Mouse (Mus musculus): Measurements from ENCODE around the gene Parpbp. TPM values are rescaled to one million over a fixed set of nuclear protein-coding genes. Genes with fewer than 3 reads are reported as not detected.

The Parpbp gene
- polyA plus RNA-seq (2016; fragmentation: Nextera tagmentation; extraction: Ambion mirVana), result 14.7 and 15.0 TPM in 2 replicates

DNA sequence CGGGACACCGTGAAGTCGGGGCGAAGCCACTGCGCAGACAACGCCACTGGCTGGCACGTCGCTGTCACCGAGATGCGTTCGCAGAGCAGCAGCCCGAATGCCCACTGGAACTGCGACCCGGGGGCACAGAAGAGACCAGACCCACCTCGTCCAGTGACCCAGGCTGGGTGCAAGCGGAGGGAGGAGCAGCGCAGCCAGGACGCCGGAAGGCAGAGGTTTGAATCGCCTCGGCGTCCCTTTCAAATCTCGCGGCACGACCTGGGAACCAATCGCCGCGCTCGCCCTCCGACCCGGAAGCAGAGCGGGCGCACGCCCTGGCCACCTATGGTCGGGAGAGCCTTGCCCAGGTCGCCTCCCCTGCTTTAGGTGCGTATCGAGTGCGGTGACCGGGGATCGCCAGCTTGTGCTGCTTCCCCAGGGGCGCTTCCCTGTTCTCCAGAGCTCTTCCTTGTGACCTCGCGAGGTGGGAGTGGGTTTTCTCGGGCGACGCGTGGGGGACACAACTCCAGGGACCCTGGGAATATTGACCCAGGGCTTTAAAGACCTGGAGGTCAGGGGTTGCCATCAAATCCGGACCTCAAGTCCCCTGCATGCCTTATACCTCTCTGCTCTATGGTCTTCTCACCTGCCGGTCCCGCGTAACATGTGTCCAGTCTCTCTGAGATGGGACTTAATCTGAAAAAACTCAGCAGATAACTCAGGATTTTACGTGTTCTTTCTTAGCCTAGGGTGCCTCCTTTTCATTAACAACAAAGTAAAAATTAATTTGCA, at the start of gene Parpbp, which contains the start of gene Nup37:
TSS of gene Parpbp (minus strand) at position 235 of the 771 bp plus-strand sequence.
TSS of gene Nup37 (plus strand) at position 286 of the 771 bp plus-strand sequence.
- no peaks in the 10 kb centered on the region for H3K27me3 ChIP-seq
- no peak within 1 kb of the TSS for H3K27ac ChIP-seq
- H3K9ac ChIP-seq, result peak within 1 kb of the TSS; percentile 74
- ATAC-seq (ENCODE audit: insufficient number of reproducible peaks, insufficient read depth, low FRiP score, low TSS enrichment), result peak; percentile 85
- H3K4me1 ChIP-seq, result peaks cover 20% of the 10 kb centered on the region
- H3K9me3 ChIP-seq, result no peaks in the 10 kb centered on the region
- WGBS, result 1% methylated on average over 53 of the region's 53 CpGs
- H3K36me3 ChIP-seq, result peaks cover 25% of the 10 kb centered on the region
- H3K4me2 ChIP-seq (replicated peaks), result peak within 1 kb of the TSS; percentile 75
- H3K4me3 ChIP-seq, result peak within 1 kb of the TSS; percentile 82

DNA sequence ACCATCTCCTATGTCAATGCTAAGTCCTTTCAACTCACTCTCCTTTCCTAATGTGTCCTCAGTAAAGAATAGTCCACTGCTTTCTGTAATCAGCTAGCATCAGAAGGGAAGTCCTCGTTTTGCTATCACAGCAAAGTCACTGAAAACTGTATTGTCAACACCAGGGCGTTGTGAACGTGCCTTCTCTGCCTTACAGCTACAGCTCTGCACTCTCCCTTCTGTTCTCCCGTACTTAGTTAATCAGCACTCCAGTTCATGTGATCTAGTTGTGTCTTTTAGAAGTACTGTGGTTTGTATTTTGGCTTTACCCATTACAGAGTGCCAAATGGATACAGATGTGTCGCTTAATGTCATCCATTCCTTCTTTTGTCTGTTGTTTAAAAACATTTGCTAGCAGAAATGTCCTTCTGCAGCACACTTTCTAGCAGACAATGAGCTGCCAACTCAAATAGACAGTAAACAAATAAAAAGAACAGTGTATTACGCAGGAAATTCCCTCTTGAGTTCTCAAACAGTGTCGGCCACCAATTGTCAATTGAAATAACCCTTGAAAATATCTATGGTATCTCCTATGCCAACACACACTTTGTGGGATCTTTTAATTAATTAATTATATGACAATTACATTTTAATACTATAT, 20.8 kb upstream of the Parpbp start:
- H3K9me3 ChIP-seq, result no peaks in the 10 kb centered on the region
- H3K4me2 ChIP-seq (replicated peaks), result no peak overlapping the region
- no peak for ATAC-seq (ENCODE audit: insufficient number of reproducible peaks, insufficient read depth, low FRiP score, low TSS enrichment)
- no peaks in the 10 kb centered on the region for H3K27me3 ChIP-seq
- WGBS, result 79% methylated on average over 7 of the region's 7 CpGs
- peaks cover 10% of the 10 kb centered on the region for H3K36me3 ChIP-seq
- no peak overlapping the region for H3K27ac ChIP-seq
- no peaks in the 10 kb centered on the region for H3K4me1 ChIP-seq
- no peak overlapping the region for H3K9ac ChIP-seq
- no peak overlapping the region for H3K4me3 ChIP-seq

GRCm38 (mm10) chr10:88166158-88166557, 19.4 kb upstream of the Parpbp start:
- no peaks in the 10 kb centered on the region for H3K4me1 ChIP-seq
- no peaks in the 10 kb centered on the region for H3K27me3 ChIP-seq
- no peak overlapping the region for H3K4me2 ChIP-seq (replicated peaks)
- no peak overlapping the region for H3K27ac ChIP-seq
- H3K36me3 ChIP-seq, result peaks cover 16% of the 10 kb centered on the region
- WGBS, result 92% methylated on average over 3 of the region's 3 CpGs
- no peak overlapping the region for H3K4me3 ChIP-seq
- no peak overlapping the region for H3K9ac ChIP-seq
- ATAC-seq (ENCODE audit: insufficient number of reproducible peaks, insufficient read depth, low FRiP score, low TSS enrichment), result no peak
- H3K9me3 ChIP-seq, result no peaks in the 10 kb centered on the region

DNA sequence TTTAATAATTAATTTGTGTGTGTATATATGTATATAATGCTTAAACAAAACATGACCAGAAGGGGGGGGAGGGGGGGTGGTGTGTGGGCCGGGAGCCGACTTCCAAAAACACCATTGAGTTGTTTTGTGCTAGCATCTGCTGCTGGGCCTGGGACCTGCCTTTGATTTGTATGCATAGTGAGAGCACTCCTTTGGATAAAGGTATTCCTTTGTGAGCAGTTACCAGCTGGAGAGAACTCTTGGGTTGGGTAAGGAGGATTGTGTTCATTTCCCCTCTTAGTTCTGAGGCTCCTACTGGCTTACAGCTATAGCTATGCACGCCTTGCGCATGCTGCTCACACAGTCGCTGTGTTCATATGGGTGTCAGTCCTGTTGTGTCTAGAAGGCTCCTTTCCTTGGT, 15.9 kb upstream of the Parpbp start:
- Histone ChIP-seq H3K27me3 (no peaks in the 10 kb centered on the region), H3K4me2 (replicated peaks) (no peak overlapping the region), H3K9ac (no peak overlapping the region), H3K4me3 (no peak overlapping the region), H3K36me3 (peaks cover 29% of the 10 kb centered on the region), H3K4me1 (no peaks in the 10 kb centered on the region), H3K27ac (no peak overlapping the region), H3K9me3 (no peaks in the 10 kb centered on the region)
- no peak for ATAC-seq (ENCODE audit: insufficient number of reproducible peaks, insufficient read depth, low FRiP score, low TSS enrichment)
- WGBS, result 91% methylated on average over 5 of the region's 5 CpGs

DNA sequence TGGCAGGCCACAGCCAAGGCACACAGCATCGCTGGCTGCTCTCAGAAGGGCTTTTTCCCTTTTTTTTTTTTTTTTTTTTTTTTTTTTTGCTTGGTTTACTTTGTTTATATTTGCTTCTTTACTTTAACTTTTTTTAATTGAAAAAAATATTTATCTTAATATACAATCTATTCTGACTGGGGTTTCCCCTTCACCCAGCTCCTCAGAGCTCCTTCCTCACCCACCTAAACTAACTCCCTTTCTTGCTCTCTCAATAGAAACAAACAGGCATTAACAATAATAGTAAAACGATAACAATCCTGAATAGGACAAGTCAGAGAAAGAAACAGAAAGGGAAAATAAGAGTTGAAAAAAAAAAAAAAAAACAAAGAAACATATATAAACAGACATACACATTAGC, 15.4 kb upstream of the Parpbp start:
- no peaks in the 10 kb centered on the region for H3K27me3 ChIP-seq
- 93% methylated on average over 2 of the region's 2 CpGs for WGBS

GRCm38 (mm10) chr10:88151658-88152057, 4.9 kb upstream of the Parpbp start:
- no peak overlapping the region for H3K4me3 ChIP-seq
- H3K9ac ChIP-seq, result no peak overlapping the region
- ATAC-seq (ENCODE audit: insufficient number of reproducible peaks, insufficient read depth, low FRiP score, low TSS enrichment), result no peak
- no peaks in the 10 kb centered on the region for H3K9me3 ChIP-seq
- peaks cover 45% of the 10 kb centered on the region for H3K36me3 ChIP-seq
- WGBS, result 67% methylated on average over 6 of the region's 6 CpGs
- no peaks in the 10 kb centered on the region for H3K27me3 ChIP-seq
- H3K27ac ChIP-seq, result no peak overlapping the region
- H3K4me2 ChIP-seq (replicated peaks), result no peak overlapping the region
- H3K4me1 ChIP-seq, result peaks cover 4% of the 10 kb centered on the region; the same call in 1 of the 2 replicates

More for the DNA sequence above, 15.4 kb upstream of the Parpbp start:
- no peak overlapping the region for H3K4me3 ChIP-seq
- no peak overlapping the region for H3K9ac ChIP-seq
- no peak overlapping the region for H3K4me2 ChIP-seq (replicated peaks)
- no peaks in the 10 kb centered on the region for H3K9me3 ChIP-seq
- no peak overlapping the region for H3K27ac ChIP-seq
- no peak for ATAC-seq (ENCODE audit: insufficient number of reproducible peaks, insufficient read depth, low FRiP score, low TSS enrichment)
- no peaks in the 10 kb centered on the region for H3K4me1 ChIP-seq
- H3K36me3 ChIP-seq, result peaks cover 29% of the 10 kb centered on the region

DNA sequence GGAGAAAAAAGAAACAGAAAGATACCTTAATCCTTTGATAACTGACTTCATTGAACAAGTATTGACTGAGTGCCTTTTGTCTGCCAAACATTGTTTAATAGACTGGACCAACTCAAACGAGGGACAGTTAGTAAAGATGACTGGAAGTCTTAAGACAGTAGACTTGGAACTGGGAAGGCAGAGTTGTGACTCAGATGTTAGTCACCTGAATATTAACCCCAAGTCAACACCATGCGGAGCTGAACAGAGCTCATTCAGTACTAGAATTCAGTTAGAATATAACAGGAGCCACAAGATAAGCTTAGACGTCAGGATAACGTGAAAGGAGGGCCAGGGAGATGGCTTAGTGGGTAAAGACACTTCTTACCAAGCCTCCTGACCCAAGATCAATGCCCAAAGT, 3.6 kb upstream of the Parpbp start:
- Histone ChIP-seq H3K9ac (no peak overlapping the region), H3K36me3 (peaks cover 39% of the 10 kb centered on the region), H3K4me1 (peaks cover 14% of the 10 kb centered on the region), H3K4me3 (no peak overlapping the region), H3K27ac (no peak overlapping the region), H3K27me3 (no peaks in the 10 kb centered on the region), H3K9me3 (no peaks in the 10 kb centered on the region), H3K4me2 (replicated peaks) (no peak overlapping the region)
- WGBS, result 91% methylated on average over 4 of the region's 4 CpGs
- no peak for ATAC-seq (ENCODE audit: insufficient number of reproducible peaks, insufficient read depth, low FRiP score, low TSS enrichment)

DNA sequence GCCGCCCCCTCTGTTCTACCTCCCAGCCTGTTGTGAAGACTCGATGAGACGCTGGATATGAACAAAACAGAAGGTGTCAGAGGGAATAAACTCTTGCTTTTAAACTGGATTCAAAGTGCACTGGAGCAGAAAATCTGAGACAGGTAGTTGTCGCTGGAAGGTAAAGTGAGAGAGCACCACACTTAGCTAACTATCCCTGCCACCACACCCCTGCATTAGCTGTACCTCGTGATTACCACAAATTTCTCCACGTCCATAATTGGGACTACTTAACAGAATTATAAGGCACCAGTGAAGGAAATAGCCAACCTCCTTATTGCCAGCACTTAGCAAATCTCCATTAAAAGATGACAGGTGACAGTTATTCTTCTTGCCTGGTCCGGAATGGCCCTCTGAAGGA, 554 bp downstream of the Parpbp start:
- Histone ChIP-seq H3K4me2 (replicated peaks) (peak overlapping the region; percentile 75), H3K4me1 (peaks cover 20% of the 10 kb centered on the region), H3K9me3 (no peaks in the 10 kb centered on the region), H3K9ac (peak overlapping the region; percentile 74), H3K4me3 (peak overlapping the region; percentile 82), H3K27me3 (no peaks in the 10 kb centered on the region), H3K27ac (no peak overlapping the region), H3K36me3 (peaks cover 21% of the 10 kb centered on the region)
- ATAC-seq (ENCODE audit: insufficient number of reproducible peaks, insufficient read depth, low FRiP score, low TSS enrichment), result no peak
- WGBS, result 23% methylated on average over 7 of the region's 7 CpGs

DNA sequence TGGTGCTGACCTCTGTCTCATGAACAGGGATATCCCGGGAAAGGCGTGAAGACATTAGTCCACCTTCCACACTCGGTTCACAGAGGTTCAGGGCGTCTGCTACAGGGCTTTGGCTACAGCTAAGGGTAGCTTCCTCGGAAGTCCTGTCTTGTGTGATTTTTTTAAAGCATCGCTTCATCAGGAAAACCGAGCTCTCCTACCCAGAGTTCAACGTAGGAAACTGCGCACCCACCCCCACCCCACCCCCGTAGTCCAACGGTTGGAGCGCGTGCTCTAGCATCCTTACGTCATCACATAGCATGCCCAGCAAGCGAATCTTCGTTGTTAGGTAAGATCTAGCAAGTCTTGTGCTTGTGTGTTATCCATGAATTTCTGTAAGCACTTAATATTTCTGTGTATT, 11.1 kb downstream of the Parpbp start:
- Histone ChIP-seq H3K9ac (no peak overlapping the region), H3K27me3 (no peaks in the 10 kb centered on the region), H3K36me3 (peaks cover 11% of the 10 kb centered on the region), H3K4me3 (no peak overlapping the region), H3K27ac (no peak overlapping the region), H3K9me3 (no peaks in the 10 kb centered on the region), H3K4me1 (no peaks in the 10 kb centered on the region), H3K4me2 (replicated peaks) (no peak overlapping the region)
- ATAC-seq (ENCODE audit: insufficient number of reproducible peaks, insufficient read depth, low FRiP score, low TSS enrichment), result no peak
- 96% methylated on average over 16 of the region's 16 CpGs for WGBS

- no peaks in the 10 kb centered on the region for H3K27me3 ChIP-seq
- H3K27ac ChIP-seq, result no peak overlapping the region
- H3K4me3 ChIP-seq, result no peak overlapping the region
- no peak overlapping the region for H3K9ac ChIP-seq
- H3K4me2 ChIP-seq (replicated peaks), result no peak overlapping the region
- ATAC-seq (ENCODE audit: insufficient number of reproducible peaks, insufficient read depth, low FRiP score, low TSS enrichment), result no peak
- H3K9me3 ChIP-seq, result no peaks in the 10 kb centered on the region
- no peaks in the 10 kb centered on the region for H3K4me1 ChIP-seq
- no peaks in the 10 kb centered on the region for H3K36me3 ChIP-seq
Observed at GRCm38 (mm10) chr10:88119721-88120120, 27.0 kb downstream of the Parpbp start.

- peaks cover 4% of the 10 kb centered on the region; the same call in 1 of the 2 replicates for H3K36me3 ChIP-seq
- H3K4me1 ChIP-seq, result no peaks in the 10 kb centered on the region
- ATAC-seq (ENCODE audit: insufficient number of reproducible peaks, insufficient read depth, low FRiP score, low TSS enrichment), result no peak
- H3K4me3 ChIP-seq, result no peak overlapping the region
- no peak overlapping the region for H3K4me2 ChIP-seq (replicated peaks)
- H3K9me3 ChIP-seq, result no peaks in the 10 kb centered on the region
- WGBS, result 88% methylated on average over 2 of the region's 2 CpGs
- no peak overlapping the region for H3K9ac ChIP-seq
- H3K27ac ChIP-seq, result no peak overlapping the region
- H3K27me3 ChIP-seq, result no peaks in the 10 kb centered on the region
Observed at GRCm38 (mm10) chr10:88113290-88113689, 33.5 kb downstream of the Parpbp start.

GRCm38 (mm10) chr10:88106169-88106568, 40.6 kb downstream of the Parpbp start:
- Histone ChIP-seq H3K4me2 (replicated peaks) (no peak overlapping the region), H3K9me3 (no peaks in the 10 kb centered on the region), H3K27me3 (no peaks in the 10 kb centered on the region), H3K36me3 (peaks cover 4% of the 10 kb centered on the region; the same call in 1 of the 2 replicates), H3K9ac (no peak overlapping the region), H3K4me1 (no peaks in the 10 kb centered on the region), H3K4me3 (no peak overlapping the region), H3K27ac (no peak overlapping the region)
- WGBS, result 93% methylated on average over 2 of the region's 2 CpGs
- ATAC-seq (ENCODE audit: insufficient number of reproducible peaks, insufficient read depth, low FRiP score, low TSS enrichment), result no peak
